Mouse (Mus musculus) hindbrain, embryonic 13.5 days (tissue): ENCODE results near the gene Gm498. TPM values are rescaled to one million over a fixed set of nuclear protein-coding genes. Genes with fewer than 3 reads are reported as not detected.

Experiments used
- ATAC-seq: fragments of 200-750 bp; cut with Nextera tagmentation; 2 replicates; pipeline ENCODE4 v1.8.0; 2017; ENCODE audit warnings: moderate TSS enrichment; ENCODE audit not compliant: low FRiP score
- H3K27ac ChIP-seq: fragments of 300-500 bp; sonication (generic); 2 replicates; pipeline ENCODE4 v1.5.1; 2015; ENCODE audit warnings: inconsistent platforms, mild to moderate bottlenecking, moderate library complexity
- H3K27me3 ChIP-seq: fragments of 300-500 bp; sonication (generic); 2 replicates; pipeline ENCODE4 v1.6.1; 2015; ENCODE audit warnings: mild to moderate bottlenecking, inconsistent platforms
- H3K36me3 ChIP-seq: fragments of 300-500 bp; sonication (generic); 2 replicates; pipeline ENCODE4 v1.6.1; 2015; ENCODE audit warnings: mild to moderate bottlenecking, inconsistent platforms
- H3K4me1 ChIP-seq: fragments of 300-500 bp; sonication (generic); replicated peaks from 2 replicates; pipeline ENCODE4 v1.6.1; 2015; ENCODE audit warnings: inconsistent platforms
- H3K4me2 ChIP-seq: fragments of 300-500 bp; sonication (generic); 2 replicates; pipeline ENCODE4 v1.6.1; 2015; ENCODE audit warnings: inconsistent platforms, mild to moderate bottlenecking, moderate library complexity
- H3K4me3 ChIP-seq: fragments of 300-500 bp; sonication (generic); 2 replicates; pipeline ENCODE4 v1.5.1; 2015; ENCODE audit warnings: mild to moderate bottlenecking, inconsistent platforms
- H3K9ac ChIP-seq: fragments of 300-500 bp; sonication (generic); 2 replicates; pipeline ENCODE4 v1.6.1; 2015; ENCODE audit warnings: mild to moderate bottlenecking, inconsistent platforms
- H3K9me3 ChIP-seq: fragments of 300-500 bp; sonication (generic); 2 replicates; pipeline ENCODE4 v1.6.1; 2016; ENCODE audit warnings: inconsistent platforms
- WGBS: fragments of 180-500 bp; shearing (Covaris S2); methylation state at CpG from one replicate; pipeline ENCODE4 v1.1.7; 2015; 5-methylcytosine and 5-hydroxymethylcytosine counted together
- microRNA-seq: library from miRNA; unstranded; fragments of <30 nt; microRNA quantifications from one replicate; pipeline ENCODE4, GENCODE M21; 2016
- polyA plus RNA-seq: library from polyadenylated mRNA; unstranded; fragments of >200 nt; fragmentation: Nextera tagmentation; extraction: Ambion mirVana; gene quantifications from 2 replicates; pipeline ENCODE4 v1.2.1, GENCODE M21; 2015

Gene Gm498
- polyA plus RNA-seq, 1 experiment from 2014 or later: not detected

- H3K9ac ChIP-seq: no peak overlapping the region
- no peaks in the 10 kb centered on the region for H3K27me3 ChIP-seq
- H3K4me1 ChIP-seq: no peaks in the 10 kb centered on the region
- H3K27ac ChIP-seq: no peak overlapping the region
- no peak overlapping the region for H3K4me2 ChIP-seq
- no peak overlapping the region for H3K4me3 ChIP-seq
- no peaks in the 10 kb centered on the region for H3K9me3 ChIP-seq
- no peak for ATAC-seq
- WGBS: 100% methylated on average over 1 of the region's 1 CpGs
- no peaks in the 10 kb centered on the region for H3K36me3 ChIP-seq
These were observed 38.5 kb downstream of the Gm498 start for GRCm38 (mm10) chr7:143905176-143905575.

- no peaks in the 10 kb centered on the region for H3K27me3 ChIP-seq
- H3K9ac ChIP-seq: no peak overlapping the region
- H3K4me1 ChIP-seq: no peaks in the 10 kb centered on the region
- no peak overlapping the region for H3K4me2 ChIP-seq
- no peaks in the 10 kb centered on the region for H3K36me3 ChIP-seq
- no peak for ATAC-seq
- H3K9me3 ChIP-seq: no peaks in the 10 kb centered on the region
- 76% methylated on average over 3 of the region's 3 CpGs for WGBS
- no peak overlapping the region for H3K27ac ChIP-seq
- H3K4me3 ChIP-seq: no peak overlapping the region
These were observed 39.0 kb downstream of the Gm498 start for GRCm38 (mm10) chr7:143905606-143906005.

- Histone ChIP-seq H3K4me3 (no peak overlapping the region), H3K4me1 (no peaks in the 10 kb centered on the region), H3K27ac (no peak overlapping the region), H3K27me3 (peaks cover 3% of the 10 kb centered on the region; the same call in 1 of the 2 replicates), H3K9me3 (0 out of 2 replicates have a peak, but pooled peaks cover 7% of the 10 kb centered on the region), H3K9ac (no peak overlapping the region), H3K4me2 (no peak overlapping the region), H3K36me3 (no peaks in the 10 kb centered on the region)
- no peak for ATAC-seq
- 93% methylated on average over 8 of the region's 8 CpGs for WGBS
These were observed 47.0 kb downstream of the Gm498 start for GRCm38 (mm10) chr7:143913611-143914010.

DNA sequence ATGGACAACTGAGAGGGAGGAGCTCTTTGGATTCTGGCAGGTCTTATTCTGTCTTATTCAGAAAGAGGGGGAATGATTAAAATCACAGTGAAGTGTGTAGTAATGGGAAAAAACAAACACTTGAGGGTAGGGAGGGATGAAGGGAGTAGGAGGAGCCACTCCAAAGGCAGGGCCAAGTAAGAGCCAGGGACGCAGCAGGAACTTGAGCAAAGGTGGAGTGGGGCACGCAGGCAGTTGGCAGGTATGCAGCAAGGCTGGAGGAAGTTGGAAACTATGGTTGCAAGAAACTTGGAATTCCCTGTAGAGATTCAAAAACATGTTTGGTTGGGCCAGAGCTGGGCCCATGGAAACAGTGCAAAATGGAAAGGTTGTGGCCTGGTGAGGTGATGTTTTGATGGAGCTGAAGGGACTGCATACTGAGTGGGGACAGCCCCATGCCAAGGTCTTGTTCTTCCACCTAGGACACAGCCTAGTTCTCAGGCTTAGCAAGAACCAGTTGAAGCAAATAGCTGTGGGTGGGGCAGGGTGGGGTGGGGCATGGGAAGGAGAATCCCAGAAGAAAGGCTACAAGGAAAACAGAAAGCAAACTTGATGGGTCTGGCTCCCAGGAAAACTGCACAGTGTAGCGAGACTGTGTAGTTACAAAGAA, 52.5 kb downstream of the Gm498 start:
- WGBS: 88% methylated on average over 3 of the region's 3 CpGs
- Histone ChIP-seq H3K27me3 (no peaks in the 10 kb centered on the region), H3K4me3 (no peak overlapping the region), H3K36me3 (no peaks in the 10 kb centered on the region), H3K4me1 (peaks cover 5% of the 10 kb centered on the region), H3K4me2 (no peak overlapping the region), H3K9ac (no peak overlapping the region), H3K27ac (no peak overlapping the region), H3K9me3 (0 out of 2 replicates have a peak, but pooled peaks cover 7% of the 10 kb centered on the region)
- ATAC-seq: no peak

DNA sequence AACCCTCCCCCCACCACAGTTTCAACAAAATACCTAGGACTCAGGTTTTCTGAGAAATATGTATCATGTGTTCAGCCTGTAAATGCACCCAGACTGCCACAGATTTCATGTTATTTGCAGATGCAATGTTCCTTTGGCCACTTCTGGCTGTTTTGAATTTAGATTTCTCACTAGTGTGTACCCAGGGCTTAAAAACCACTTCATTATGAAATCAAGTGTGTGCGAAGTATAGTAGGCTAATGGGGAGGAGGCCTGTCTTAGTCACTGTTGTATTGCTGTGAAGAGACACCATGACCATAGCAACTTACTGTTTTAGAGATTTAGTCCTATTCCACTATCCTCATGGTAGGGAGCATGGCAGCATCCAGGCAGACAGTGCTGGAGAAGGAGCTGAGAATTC, 63.3 kb downstream of the Gm498 start:
- no peak overlapping the region for H3K4me3 ChIP-seq
- H3K9me3 ChIP-seq: no peaks in the 10 kb centered on the region
- no peaks in the 10 kb centered on the region for H3K4me1 ChIP-seq
- no peak for ATAC-seq
- no peaks in the 10 kb centered on the region for H3K36me3 ChIP-seq
- WGBS: 95% methylated on average over 1 of the region's 1 CpGs
- H3K27me3 ChIP-seq: no peaks in the 10 kb centered on the region
- no peak overlapping the region for H3K4me2 ChIP-seq
- no peak overlapping the region for H3K27ac ChIP-seq
- no peak overlapping the region for H3K9ac ChIP-seq

GRCm38 (mm10) chr7:143938647-143939046, 72.0 kb downstream of the Gm498 start:
- Histone ChIP-seq H3K4me2 (no peak overlapping the region), H3K4me3 (no peak overlapping the region), H3K36me3 (no peaks in the 10 kb centered on the region), H3K9me3 (no peaks in the 10 kb centered on the region), H3K4me1 (peaks cover 12% of the 10 kb centered on the region), H3K27me3 (no peaks in the 10 kb centered on the region), H3K9ac (no peak overlapping the region), H3K27ac (peak overlapping the region; percentile 27; the same call in 1 of the 2 replicates)
- peak; percentile 52; the same call in 1 of the 2 replicates for ATAC-seq
- 24% methylated on average over 4 of the region's 4 CpGs for WGBS

- H3K4me2 ChIP-seq: no peak overlapping the region
- no peaks in the 10 kb centered on the region for H3K36me3 ChIP-seq
- no peak for ATAC-seq
- WGBS: 63% methylated on average over 3 of the region's 3 CpGs
- no peaks in the 10 kb centered on the region for H3K9me3 ChIP-seq
- no peak overlapping the region for H3K9ac ChIP-seq
- H3K4me1 ChIP-seq: peaks cover 12% of the 10 kb centered on the region
- H3K27ac ChIP-seq: no peak overlapping the region
- H3K27me3 ChIP-seq: no peaks in the 10 kb centered on the region
- no peak overlapping the region for H3K4me3 ChIP-seq
These were observed 72.8 kb downstream of the Gm498 start for GRCm38 (mm10) chr7:143939476-143939875.

DNA sequence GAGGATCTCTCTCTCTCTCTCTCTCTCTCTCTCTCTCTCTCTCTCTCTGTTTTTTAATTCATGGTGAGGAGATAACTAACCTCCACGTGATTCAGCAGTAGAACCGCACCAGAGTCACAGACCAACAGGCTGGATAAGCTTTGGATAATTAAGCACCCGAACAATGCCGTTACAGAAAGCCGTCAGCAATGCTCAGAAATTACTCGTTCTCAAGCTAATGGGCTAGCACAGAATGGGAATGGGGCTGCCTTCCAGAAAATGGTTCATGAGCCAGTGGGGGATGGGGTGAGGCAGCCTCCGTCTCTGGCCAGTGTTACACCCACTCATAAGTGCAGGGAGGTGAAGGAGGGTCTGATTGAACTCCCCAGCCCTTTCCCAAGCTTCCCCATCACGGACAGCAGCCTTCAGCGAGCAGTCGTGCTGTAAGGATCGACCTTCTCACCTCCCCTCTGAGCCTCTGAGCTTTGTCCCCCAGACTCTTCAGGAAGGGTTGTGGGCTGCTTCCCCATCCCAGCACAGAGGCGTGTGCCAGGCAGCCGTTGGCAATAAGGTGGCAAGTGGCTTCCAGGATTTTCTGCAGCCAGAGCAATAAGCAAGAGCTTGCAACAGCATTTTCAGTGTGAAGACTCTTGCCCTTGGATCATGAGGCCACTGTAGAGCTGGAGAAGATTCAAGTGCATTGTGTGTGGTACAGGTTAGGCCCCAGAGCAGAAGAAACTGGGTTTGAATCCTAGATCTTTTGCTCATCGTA, 76.5 kb downstream of the Gm498 start:
- Histone ChIP-seq H3K27me3 (no peaks in the 10 kb centered on the region), H3K27ac (no peak overlapping the region; the same call in 1 of the 2 replicates), H3K9ac (no peak overlapping the region), H3K4me3 (no peak overlapping the region), H3K4me1 (peaks cover 15% of the 10 kb centered on the region), H3K36me3 (no peaks in the 10 kb centered on the region), H3K9me3 (no peaks in the 10 kb centered on the region), H3K4me2 (no peak overlapping the region)
- no peak for ATAC-seq
- 78% methylated on average over 14 of the region's 14 CpGs for WGBS

DNA sequence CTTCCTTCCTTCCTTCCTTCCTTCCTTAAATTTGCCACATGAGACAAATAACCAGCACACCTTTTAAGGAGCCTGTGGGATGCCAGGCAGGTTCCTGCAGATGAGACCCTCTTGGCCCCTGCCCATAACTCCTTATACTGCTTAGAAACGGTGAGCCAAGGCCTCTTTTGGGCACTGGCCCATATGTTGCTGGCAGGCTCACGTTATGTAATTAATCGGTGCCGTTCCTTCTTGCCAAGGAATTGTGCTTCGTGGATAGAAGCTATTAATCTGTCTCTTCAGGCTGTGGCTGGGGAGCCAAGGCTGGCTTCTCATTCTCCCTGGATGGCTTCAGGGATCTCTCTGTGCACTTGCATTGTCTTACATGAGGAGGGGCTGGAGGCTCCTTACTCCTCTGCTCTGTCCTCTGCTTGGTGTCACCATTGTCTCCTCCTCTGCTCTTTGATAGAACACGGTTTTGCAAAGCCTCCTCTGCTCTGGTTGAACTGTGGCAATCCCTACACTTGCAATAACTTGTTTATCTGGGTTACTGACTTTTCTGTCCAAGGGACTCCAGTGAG, 77.9 kb downstream of the Gm498 start:
- H3K9ac ChIP-seq: no peak overlapping the region
- no peak overlapping the region for H3K4me3 ChIP-seq
- ATAC-seq: no peak
- no peaks in the 10 kb centered on the region for H3K36me3 ChIP-seq
- no peak overlapping the region for H3K27ac ChIP-seq
- peaks cover 7% of the 10 kb centered on the region; the same call in 1 of the 2 replicates for H3K4me1 ChIP-seq
- no peak overlapping the region for H3K4me2 ChIP-seq
- WGBS: 51% methylated on average over 6 of the region's 6 CpGs
- no peaks in the 10 kb centered on the region for H3K27me3 ChIP-seq
- H3K9me3 ChIP-seq: no peaks in the 10 kb centered on the region

Small RNAs within 50 kb of the gene (microRNA-seq; reads per million reads assigned to microRNA genes)
- not detected for gene Mir6404

Other genes with a start within 250 kb of the Gm498 start
- gene Tnfrsf26, start 238.1 kb upstream of the Gm498 start, polyA plus RNA-seq: 0.28 and 0.36 TPM in 2 replicates
- 4.2 and 4.7 TPM in 2 replicates for gene Tnfrsf22, start 217.2 kb upstream of the Gm498 start, polyA plus RNA-seq
- 0.76 and 1.2 TPM in 2 replicates for gene Tnfrsf23, start 181.0 kb upstream of the Gm498 start, polyA plus RNA-seq
- gene Osbpl5, start 109.9 kb upstream of the Gm498 start, polyA plus RNA-seq: 27.6 and 31.4 TPM in 2 replicates
- not detected in 2 replicates for gene Mrgprg, start 99.8 kb upstream of the Gm498 start, polyA plus RNA-seq
- gene Mrgpre, start 82.3 kb upstream of the Gm498 start, polyA plus RNA-seq: 3.8 and 4.0 TPM in 2 replicates
- gene Nadsyn1, start 44.0 kb upstream of the Gm498 start, polyA plus RNA-seq: 5.4 and 7.6 TPM in 2 replicates
- gene Dhcr7, start 43.7 kb upstream of the Gm498 start, polyA plus RNA-seq: 51.7 and 54.5 TPM in 2 replicates
- gene Shank2, start 135.1 kb downstream of the Gm498 start, polyA plus RNA-seq: 6.5 and 6.8 TPM in 2 replicates